Mouse (Mus musculus) midbrain, embryonic 13.5 days (tissue): ENCODE results near the gene Gpr180. TPM values are rescaled to one million over a fixed set of nuclear protein-coding genes. Genes with fewer than 3 reads are reported as not detected.
"Not testable (repeated sequence)": the region's sequence is repeated elsewhere in the genome, so short reads cannot be mapped to it uniquely, and the experiment has no call there.

ENCODE experiments used
- ATAC-seq: fragments of 200-750 bp; cut with Nextera tagmentation; 2 replicates; pipeline ENCODE4 v1.8.0; 2017; ENCODE audit warnings: mild to moderate bottlenecking, moderate TSS enrichment, moderate library complexity
- H3K27ac ChIP-seq: fragments of 300-500 bp; sonication (generic); 2 replicates; pipeline ENCODE4 v1.5.1; 2015; ENCODE audit warnings: inconsistent platforms, mild to moderate bottlenecking, moderate library complexity
- H3K27me3 ChIP-seq: fragments of 300-500 bp; sonication (generic); 2 replicates; pipeline ENCODE4 v1.6.1; 2015; ENCODE audit warnings: mild to moderate bottlenecking, inconsistent platforms
- H3K36me3 ChIP-seq: fragments of 300-500 bp; sonication (generic); 2 replicates; pipeline ENCODE4 v1.6.1; 2015; ENCODE audit warnings: mild to moderate bottlenecking, inconsistent platforms
- H3K4me1 ChIP-seq: fragments of 300-500 bp; sonication (generic); replicated peaks from 2 replicates; pipeline ENCODE4 v1.6.1; 2015; ENCODE audit warnings: inconsistent platforms
- H3K4me2 ChIP-seq: fragments of 300-500 bp; sonication (generic); replicated peaks from 2 replicates; pipeline ENCODE4 v1.6.1; 2015; ENCODE audit warnings: moderate library complexity, mild to moderate bottlenecking, inconsistent platforms
- H3K4me3 ChIP-seq: fragments of 300-500 bp; sonication (generic); replicated peaks from 2 replicates; pipeline ENCODE4 v1.5.1; 2015; ENCODE audit warnings: mild to moderate bottlenecking, inconsistent platforms
- H3K9ac ChIP-seq: fragments of 300-500 bp; sonication (generic); replicated peaks from 2 replicates; pipeline ENCODE4 v1.6.1; 2015; ENCODE audit warnings: mild to moderate bottlenecking, inconsistent platforms
- H3K9me3 ChIP-seq: fragments of 300-500 bp; sonication (generic); 2 replicates; pipeline ENCODE4 v1.6.1; 2016; ENCODE audit warnings: mild to moderate bottlenecking, inconsistent platforms
- WGBS: fragments of 180-500 bp; shearing (Covaris S2); methylation state at CpG from one replicate; pipeline ENCODE4 v1.1.7; 2015; 5-methylcytosine and 5-hydroxymethylcytosine counted together
- polyA plus RNA-seq: library from polyadenylated mRNA; unstranded; fragments of >200 nt; fragmentation: Nextera tagmentation; extraction: Ambion mirVana; gene quantifications from 2 replicates; pipeline ENCODE4 v1.2.1, GENCODE M21; 2015

Gene Gpr180
- 33.4 and 34.6 TPM in 2 replicates for polyA plus RNA-seq

- Histone ChIP-seq H3K27ac (peak within 1 kb of the TSS; percentile 78), H3K4me2 (peak within 1 kb of the TSS; percentile 91), H3K27me3 (peaks cover 7% of the 10 kb centered on the region; the same call in 1 of the 2 replicates), H3K9me3 (no peaks in the 10 kb centered on the region), H3K36me3 (peaks cover 21% of the 10 kb centered on the region), H3K4me1 (peaks cover 25% of the 10 kb centered on the region), H3K4me3 (peak within 1 kb of the TSS; percentile 76), H3K9ac (peak within 1 kb of the TSS; percentile 86)
- peak; percentile 97 for ATAC-seq
- WGBS = under 1% methylated on average over 71 of the region's 77 CpGs
These were observed at the start of gene Gpr180 for GRCm38 (mm10) chr14:118136744-118137452. Gene Gpr180, plus strand, starts transcription at chr14:118137158.

DNA sequence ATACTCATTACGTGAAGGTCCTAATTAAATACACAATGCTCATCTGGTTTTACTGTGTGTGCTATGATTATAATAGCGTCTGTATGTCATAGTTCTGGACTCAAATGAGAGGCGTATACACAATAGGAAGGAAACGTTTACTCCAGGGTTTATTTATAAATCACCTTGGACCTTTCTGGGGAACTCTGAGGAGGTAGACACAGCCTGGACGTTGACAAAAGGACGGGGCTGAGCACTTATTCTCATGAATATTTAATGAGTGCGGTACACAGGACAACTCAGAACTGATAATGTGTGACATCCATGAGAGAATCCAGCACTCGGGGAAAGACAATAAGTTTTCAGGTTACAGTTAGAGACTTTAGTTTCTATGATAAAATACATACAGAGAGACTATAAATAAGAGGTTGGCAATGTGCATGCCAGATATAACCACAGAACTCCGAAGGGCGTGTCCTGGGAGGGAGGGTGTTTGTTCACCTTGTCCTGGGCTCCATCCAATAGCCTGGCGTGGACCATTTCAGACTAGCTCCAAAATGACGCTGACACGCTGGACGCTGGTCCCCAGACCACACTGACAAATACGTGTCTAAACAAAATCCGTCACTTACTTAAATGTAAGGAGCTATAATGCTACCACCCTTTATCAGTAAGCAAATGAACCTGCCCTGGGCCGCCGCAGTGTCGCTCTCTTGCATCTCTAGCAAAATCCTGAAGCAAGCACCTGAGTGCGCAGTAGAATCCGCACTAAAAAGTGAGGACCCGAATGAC, 48.3 kb upstream of the Gpr180 start:
- ATAC-seq = peak; percentile 67
- no peaks in the 10 kb centered on the region for H3K36me3 ChIP-seq
- no peaks in the 10 kb centered on the region for H3K27me3 ChIP-seq
- peaks cover 15% of the 10 kb centered on the region; the same call in 1 of the 2 replicates for H3K4me1 ChIP-seq
- H3K4me2 ChIP-seq = peak overlapping the region; percentile 72
- H3K9me3 ChIP-seq = no peaks in the 10 kb centered on the region
- H3K4me3 ChIP-seq = peak overlapping the region; percentile 64
- 6% methylated on average over 22 of the region's 22 CpGs for WGBS
- no peak overlapping the region; the same call in 1 of the 2 replicates for H3K27ac ChIP-seq
- peak overlapping the region; percentile 59 for H3K9ac ChIP-seq

GRCm38 (mm10) chr14:118089215-118089805, 47.6 kb upstream of the Gpr180 start:
- 1% methylated on average over 44 of the region's 44 CpGs for WGBS

DNA sequence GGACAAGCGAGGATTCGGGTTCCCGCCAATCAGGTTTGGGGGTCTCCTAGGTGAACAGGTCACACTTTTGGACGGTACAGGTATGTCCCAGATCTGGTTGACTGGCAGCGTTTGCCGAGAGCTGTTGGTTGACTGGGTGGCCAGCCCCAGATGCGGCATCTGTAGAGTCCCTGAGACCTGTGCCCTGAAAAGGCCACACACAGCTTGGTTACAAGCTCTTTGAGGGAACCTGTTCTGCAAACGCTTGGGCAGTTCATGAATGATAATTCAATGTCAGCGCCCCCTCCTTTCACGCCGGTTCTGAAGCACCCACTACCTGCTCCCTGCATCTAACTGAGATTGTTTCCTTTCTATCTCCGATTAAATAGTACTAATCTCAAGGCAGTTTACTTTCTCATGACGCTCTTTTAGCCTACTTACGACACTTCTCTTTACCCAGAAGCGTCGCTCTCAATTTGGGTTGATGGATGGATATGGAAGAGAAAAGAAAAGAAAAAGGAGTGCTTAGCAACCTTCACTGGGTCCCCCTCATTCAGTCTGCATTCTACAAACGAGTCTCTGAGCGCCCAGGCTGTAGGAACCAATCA, 47.1 kb upstream of the Gpr180 start:
- Histone ChIP-seq H3K36me3 (no peaks in the 10 kb centered on the region), H3K4me1 (peaks cover 15% of the 10 kb centered on the region; the same call in 1 of the 2 replicates), H3K27me3 (no peaks in the 10 kb centered on the region), H3K4me2 (peak overlapping the region; percentile 72), H3K4me3 (peak overlapping the region; percentile 64), H3K27ac (no peak overlapping the region), H3K9me3 (no peaks in the 10 kb centered on the region), H3K9ac (peak overlapping the region; percentile 57)
- under 1% methylated on average over 18 of the region's 18 CpGs for WGBS
- ATAC-seq = peak; percentile 69

More at GRCm38 (mm10) chr14:118089215-118089805, 47.6 kb upstream of the Gpr180 start:
- H3K27ac ChIP-seq = no peak overlapping the region; the same call in 1 of the 2 replicates
- peak overlapping the region; percentile 59 for H3K9ac ChIP-seq
- peak overlapping the region; percentile 64 for H3K4me3 ChIP-seq
- peaks cover 15% of the 10 kb centered on the region; the same call in 1 of the 2 replicates for H3K4me1 ChIP-seq
- H3K27me3 ChIP-seq = no peaks in the 10 kb centered on the region
- H3K4me2 ChIP-seq = peak overlapping the region; percentile 72
- ATAC-seq = peak; percentile 79
- no peaks in the 10 kb centered on the region for H3K9me3 ChIP-seq
- no peaks in the 10 kb centered on the region for H3K36me3 ChIP-seq

DNA sequence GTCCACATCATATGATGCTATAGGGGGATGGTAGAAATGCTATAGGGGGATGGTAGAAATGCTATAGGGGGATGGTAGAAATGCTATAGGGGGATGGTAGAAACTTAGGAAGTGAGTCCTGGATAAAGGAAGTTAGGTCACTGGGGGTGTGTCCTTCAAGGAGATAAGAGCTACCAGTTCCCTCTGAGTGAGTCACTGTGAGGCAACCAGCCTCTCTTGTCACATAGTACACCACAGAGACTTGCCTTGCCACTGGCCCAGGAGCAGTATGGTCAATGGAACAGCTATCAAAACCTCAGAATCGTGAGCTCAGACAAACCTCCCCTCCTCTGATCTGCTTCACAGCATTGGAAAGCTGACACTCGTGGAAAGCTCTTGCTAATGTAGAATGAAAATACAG, 38.7 kb upstream of the Gpr180 start:
- Histone ChIP-seq H3K9me3 (no peaks in the 10 kb centered on the region), H3K27me3 (no peaks in the 10 kb centered on the region), H3K36me3 (no peaks in the 10 kb centered on the region), H3K27ac (no peak overlapping the region), H3K9ac (no peak overlapping the region), H3K4me2 (no peak overlapping the region), H3K4me1 (no peaks in the 10 kb centered on the region), H3K4me3 (no peak overlapping the region)
- WGBS = 80% methylated on average over 2 of the region's 2 CpGs
- ATAC-seq = no peak

- 89% methylated on average over 14 of the region's 14 CpGs for WGBS
- Histone ChIP-seq H3K36me3 (no peaks in the 10 kb centered on the region), H3K9me3 (no peaks in the 10 kb centered on the region), H3K4me2 (no peak overlapping the region), H3K4me3 (no peak overlapping the region), H3K9ac (no peak overlapping the region), H3K4me1 (no peaks in the 10 kb centered on the region), H3K27ac (no peak overlapping the region), H3K27me3 (no peaks in the 10 kb centered on the region)
- ATAC-seq = no peak
These were observed 35.5 kb upstream of the Gpr180 start for GRCm38 (mm10) chr14:118101227-118101990.

DNA sequence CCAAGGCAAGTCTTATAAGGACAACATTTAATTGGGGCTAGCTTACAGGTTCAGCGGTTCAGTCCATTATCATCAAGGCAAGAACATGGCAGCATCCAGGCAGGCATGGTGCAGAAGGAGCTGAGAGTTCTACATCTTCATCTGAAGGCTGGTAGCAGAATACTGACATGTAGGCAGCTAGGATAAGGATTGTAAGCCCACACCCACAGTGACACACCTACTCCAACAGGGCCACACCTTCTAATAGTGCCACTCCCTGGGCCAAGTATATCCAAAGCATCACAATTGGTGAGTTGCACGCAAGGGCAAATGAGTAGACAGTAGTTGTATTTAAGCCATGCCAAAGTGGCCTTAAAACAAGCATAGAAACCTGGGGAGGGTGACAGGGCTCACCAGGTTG, 29.5 kb upstream of the Gpr180 start:
- not testable (repeated sequence) for H3K9ac ChIP-seq, H3K4me3 ChIP-seq, H3K27me3 ChIP-seq, H3K27ac ChIP-seq, H3K4me2 ChIP-seq, ATAC-seq, H3K9me3 ChIP-seq, H3K4me1 ChIP-seq
- peaks cover 17% of the 10 kb centered on the region for H3K36me3 ChIP-seq
- 98% methylated on average over 2 of the region's 2 CpGs for WGBS

- WGBS = 95% methylated on average over 6 of the region's 6 CpGs
- ATAC-seq = no peak
- H3K4me1 ChIP-seq = no peaks in the 10 kb centered on the region
- H3K27me3 ChIP-seq = no peaks in the 10 kb centered on the region
- no peak overlapping the region for H3K27ac ChIP-seq
- H3K9ac ChIP-seq = no peak overlapping the region
- peaks cover 65% of the 10 kb centered on the region for H3K36me3 ChIP-seq
- H3K4me3 ChIP-seq = no peak overlapping the region
- no peaks in the 10 kb centered on the region for H3K9me3 ChIP-seq
- H3K4me2 ChIP-seq = no peak overlapping the region
These were observed 23.8 kb upstream of the Gpr180 start for GRCm38 (mm10) chr14:118113116-118113515.

DNA sequence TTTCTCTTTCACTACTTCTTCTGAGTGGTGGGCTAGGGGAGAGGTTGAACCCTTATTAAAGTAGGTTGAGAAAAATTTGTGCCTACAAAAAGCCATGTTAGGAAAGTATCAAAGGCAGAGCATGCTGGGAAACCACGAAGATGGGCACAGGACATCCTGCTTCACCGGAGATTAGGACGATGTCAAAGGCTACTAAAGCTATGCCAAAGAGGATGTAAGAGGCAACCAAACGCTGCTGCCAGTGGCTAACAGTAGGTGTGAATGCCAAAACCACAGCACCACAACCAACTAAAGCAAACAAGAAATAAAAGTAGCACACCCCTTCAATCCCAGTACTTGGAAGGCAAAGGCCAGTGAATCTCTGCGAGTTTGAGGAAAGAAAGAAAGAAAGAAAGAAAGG, 12.8 kb upstream of the Gpr180 start:
- no peaks in the 10 kb centered on the region for H3K4me1 ChIP-seq
- no peak overlapping the region for H3K9ac ChIP-seq
- peaks cover 75% of the 10 kb centered on the region for H3K36me3 ChIP-seq
- no peak overlapping the region for H3K27ac ChIP-seq
- no peaks in the 10 kb centered on the region for H3K9me3 ChIP-seq
- H3K4me3 ChIP-seq = no peak overlapping the region
- no peak overlapping the region for H3K4me2 ChIP-seq
- ATAC-seq = no peak
- WGBS = 91% methylated on average over 5 of the region's 5 CpGs
- H3K27me3 ChIP-seq = no peaks in the 10 kb centered on the region

DNA sequence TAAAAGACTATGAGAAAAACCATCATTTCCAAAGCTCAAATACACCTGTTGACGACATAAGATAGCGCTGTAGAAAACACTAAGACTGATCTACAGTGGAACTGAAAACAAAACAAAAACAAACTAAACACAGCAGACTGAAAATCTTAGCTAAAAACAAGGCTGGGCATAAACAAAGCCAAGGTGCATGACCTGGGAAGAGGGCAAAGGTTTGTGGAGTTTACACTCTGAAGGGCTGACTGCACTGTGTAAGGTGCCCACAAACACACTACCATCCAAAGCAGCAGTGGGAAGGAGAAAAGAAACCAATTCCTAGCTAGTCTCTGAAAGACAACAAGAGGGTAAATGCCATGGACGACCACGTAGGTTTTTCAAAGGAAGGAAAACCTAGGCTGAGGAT, 12.2 kb upstream of the Gpr180 start:
- 88% methylated on average over 4 of the region's 4 CpGs for WGBS
- H3K27ac ChIP-seq = no peak overlapping the region
- peaks cover 74% of the 10 kb centered on the region for H3K36me3 ChIP-seq
- no peak overlapping the region for H3K9ac ChIP-seq
- H3K4me3 ChIP-seq = no peak overlapping the region
- no peak overlapping the region for H3K4me2 ChIP-seq
- H3K4me1 ChIP-seq = no peaks in the 10 kb centered on the region
- no peaks in the 10 kb centered on the region for H3K27me3 ChIP-seq
- no peaks in the 10 kb centered on the region for H3K9me3 ChIP-seq
- ATAC-seq = no peak

- no peak overlapping the region for H3K27ac ChIP-seq
- no peaks in the 10 kb centered on the region for H3K9me3 ChIP-seq
- peaks cover 58% of the 10 kb centered on the region for H3K36me3 ChIP-seq
- 93% methylated on average over 5 of the region's 5 CpGs for WGBS
- H3K4me3 ChIP-seq = no peak overlapping the region
- no peak for ATAC-seq
- H3K4me1 ChIP-seq = peaks cover 9% of the 10 kb centered on the region
- H3K27me3 ChIP-seq = no peaks in the 10 kb centered on the region
- no peak overlapping the region for H3K9ac ChIP-seq
- H3K4me2 ChIP-seq = no peak overlapping the region
These were observed 10.7 kb upstream of the Gpr180 start for GRCm38 (mm10) chr14:118126301-118126700.
